Mouse (Mus musculus): ENCODE data around the gene Gsk3a. TPM values are rescaled to one million over a fixed set of nuclear protein-coding genes. Genes with fewer than 3 reads are reported as not detected.

The Gsk3a gene
- total and polyA plus RNA-seq, 3 experiments = 45.8 to 76.1 (median 47.5) TPM

GRCm38 (mm10) chr7:25283637-25284036, 46.0 kb upstream of the Gsk3a start:
- H3K36me3 ChIP-seq (replicated peaks in 1 of 2; ENCODE audit: control insufficient read depth in 1 of 2, insufficient read depth in 1 of 2, low read length in 1 of 2) = peaks cover 40 to 44% of the 10 kb centered on the region in 2 experiments
- TF ChIP-seq IRF4 (IDR thresholded peaks at IDR 0.05; ENCODE audit: low read depth, low read length) (peak; percentile 26; the same call in 1 of the 2 replicates), POLR2AphosphoS2 (IDR thresholded peaks at IDR 0.05; ENCODE audit: low read depth, low read length) (no peak), MYC (IDR thresholded peaks at IDR 0.05; ENCODE audit: low read depth, low read length) (no peak), JUND (conservative IDR thresholded peaks at IDR 0.05; ENCODE audit: low read depth, low read length) (no peak), GABPA (IDR thresholded peaks at IDR 0.05; ENCODE audit: insufficient replicate concordance, low read depth, low read length) (no peak)
- peaks cover 25 to 50% of the 10 kb centered on the region in 2 experiments for H3K4me1 ChIP-seq (ENCODE audit: control insufficient read depth in 1 of 2, insufficient read depth in 2 of 2)
- H3K9me3 ChIP-seq (replicated peaks; ENCODE audit: low read length) = no peaks in the 10 kb centered on the region
- peak overlapping the region; percentile 88; the same call in 1 of the 2 replicates for H3K9ac ChIP-seq (ENCODE audit: insufficient read depth, low read depth)
- H3K79me2 ChIP-seq (replicated peaks; ENCODE audit: control insufficient read depth, extremely low read depth, insufficient read depth, poor library complexity, severe bottlenecking) = peaks cover 9% of the 10 kb centered on the region
- in situ Hi-C loops (cut with MboI; ENCODE audit: low pct_ligation_motif_present, low pct_unique_long_range_greater_than_20kb, low sequenced_read_pairs) (no loop called here), dilution Hi-C loops (cut with MboI; ENCODE audit: extremely low pct_ligation_motif_present, extremely low pct_unique_long_range_greater_than_20kb, low sequenced_read_pairs) (no loop called here)
- no peaks in the 10 kb centered on the region for H3K27me3 ChIP-seq (replicated peaks)
- H3K27ac ChIP-seq (ENCODE audit: insufficient read depth, low read depth) = no peak overlapping the region
- peak overlapping the region; percentile 69; the same call in 1 of the 2 replicates for H3K4me2 ChIP-seq (ENCODE audit: insufficient read depth, low read depth, poor library complexity, severe bottlenecking)
- peak overlapping the region in 2 of 3 experiments; percentile 70 to 73 for H3K4me3 ChIP-seq (replicated peaks in 1 of 3; ENCODE audit: low read depth in 2 of 3, low read length in 2 of 3, poor library complexity in 1 of 3)
- DNase-seq (ENCODE audit: extremely low read depth) = no peak

DNA sequence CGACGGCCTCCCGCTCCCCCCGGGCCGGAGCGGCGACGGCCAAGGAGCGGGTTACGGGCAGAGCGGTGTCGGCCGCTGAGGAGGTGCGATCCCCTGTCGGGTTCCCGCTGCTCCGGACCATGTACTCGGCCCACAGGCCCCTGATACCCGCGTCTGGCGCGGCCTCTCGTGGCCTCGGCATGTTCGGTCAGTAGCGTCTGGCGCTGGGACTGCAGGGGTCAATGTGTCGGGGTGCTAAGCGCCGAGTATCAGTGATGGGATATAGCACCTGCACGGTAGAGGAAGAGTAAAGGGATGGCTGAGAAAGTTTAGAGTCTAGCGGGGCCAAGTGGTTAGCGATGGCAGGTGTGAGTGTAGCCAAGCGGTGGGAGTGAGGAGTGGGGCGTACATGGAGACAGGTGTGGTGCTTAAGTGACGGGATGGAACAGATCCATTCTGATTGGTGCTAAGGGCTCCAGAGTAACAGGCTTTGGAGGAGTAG, 45.1 kb upstream of the Gsk3a start:
- no peak for DNase-seq (ENCODE audit: extremely low read depth)
- H3K79me2 ChIP-seq (replicated peaks; ENCODE audit: control insufficient read depth, extremely low read depth, insufficient read depth, poor library complexity, severe bottlenecking) = peaks cover 9% of the 10 kb centered on the region
- peaks cover 31 to 36% of the 10 kb centered on the region in 2 experiments for H3K36me3 ChIP-seq (replicated peaks in 1 of 2; ENCODE audit: control insufficient read depth in 1 of 2, insufficient read depth in 1 of 2, low read length in 1 of 2)
- dilution Hi-C loops (cut with MboI; ENCODE audit: extremely low pct_ligation_motif_present, extremely low pct_unique_long_range_greater_than_20kb, low sequenced_read_pairs) = no loop called here
- H3K9me3 ChIP-seq (replicated peaks; ENCODE audit: low read length) = no peaks in the 10 kb centered on the region
- in situ Hi-C loops (cut with MboI; ENCODE audit: low pct_ligation_motif_present, low pct_unique_long_range_greater_than_20kb, low sequenced_read_pairs) = no loop called here
- H3K4me3 ChIP-seq (replicated peaks in 1 of 3; ENCODE audit: low read depth in 2 of 3, low read length in 2 of 3, poor library complexity in 1 of 3) = peak overlapping the region; percentile 68 to 73 (median 70)
- TF ChIP-seq CHD2 (IDR thresholded peaks at IDR 0.05; ENCODE audit: low read length) = no peak
- no peak for TF ChIP-seq ELF1 (IDR thresholded peaks at IDR 0.05; ENCODE audit: low read depth, low read length)
- no peak for TF ChIP-seq E2F4 (IDR thresholded peaks at IDR 0.05; ENCODE audit: insufficient replicate concordance, low read depth, low read length)
- 0 out of 2 replicates have a peak, but pooled peaks have one; percentile 8 for TF ChIP-seq SIN3A (IDR thresholded peaks at IDR 0.05; ENCODE audit: low read length)
- peak overlapping the region; percentile 88 for H3K9ac ChIP-seq (ENCODE audit: insufficient read depth, low read depth)
- H3K4me2 ChIP-seq (ENCODE audit: insufficient read depth, low read depth, poor library complexity, severe bottlenecking) = peak overlapping the region; percentile 69
- peaks cover 27 to 53% of the 10 kb centered on the region in 2 experiments for H3K4me1 ChIP-seq (ENCODE audit: control insufficient read depth in 1 of 2, insufficient read depth in 2 of 2)
- H3K27me3 ChIP-seq (replicated peaks) = no peaks in the 10 kb centered on the region
- peak overlapping the region; percentile 3; the same call in 1 of the 2 replicates for H3K27ac ChIP-seq (ENCODE audit: insufficient read depth, low read depth)

DNA sequence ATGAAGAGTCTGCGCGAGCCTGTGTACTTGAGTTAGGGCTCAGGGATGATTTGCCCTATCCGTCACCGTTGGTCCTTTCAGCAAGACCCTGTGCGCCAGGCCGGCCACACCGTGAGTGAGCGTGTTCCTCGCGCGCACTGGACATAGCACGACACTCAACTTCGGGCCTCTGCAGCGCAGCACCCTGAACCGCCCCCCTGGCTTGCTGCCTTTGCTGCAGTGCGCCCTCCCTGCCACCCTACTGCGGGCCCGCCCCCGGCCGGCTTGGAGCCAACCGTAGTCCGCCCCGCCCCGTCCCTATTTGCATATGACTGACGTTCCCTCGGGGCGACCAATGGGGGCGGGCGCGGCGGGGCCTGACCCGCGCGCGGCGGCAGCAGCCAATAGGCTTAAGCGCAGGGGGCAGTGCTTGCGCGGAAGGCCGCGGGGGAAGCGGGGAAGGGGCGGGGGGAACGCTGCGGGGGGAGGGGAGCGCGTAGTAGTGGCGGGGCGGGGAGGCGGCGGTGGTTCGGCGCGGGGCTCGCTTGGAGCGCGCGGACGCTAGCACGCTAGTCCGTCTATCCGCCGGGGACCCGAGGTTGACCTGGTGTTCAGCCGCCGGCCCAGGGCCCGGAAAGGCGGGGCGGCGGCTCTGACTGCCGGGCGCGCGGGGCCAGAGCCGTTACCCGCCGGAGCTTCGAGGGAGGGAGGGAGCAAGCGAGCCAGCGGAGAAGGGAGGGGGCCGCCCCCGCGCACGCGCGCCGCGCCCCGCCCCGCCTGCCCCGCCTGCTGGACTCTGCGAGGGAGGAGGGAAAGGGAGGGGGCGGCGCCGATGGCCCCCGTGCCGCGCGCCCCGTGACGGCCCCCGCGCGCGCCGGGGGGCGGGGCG, 44.3 kb upstream of the Gsk3a start:
- H3K9me3 ChIP-seq (replicated peaks; ENCODE audit: low read length) = no peaks in the 10 kb centered on the region
- no peaks in the 10 kb centered on the region for H3K27me3 ChIP-seq (replicated peaks)
- dilution Hi-C loops (cut with MboI; ENCODE audit: extremely low pct_ligation_motif_present, extremely low pct_unique_long_range_greater_than_20kb, low sequenced_read_pairs) = no loop called here
- peak; percentile 94 for DNase-seq (ENCODE audit: extremely low read depth)
- peak overlapping the region; percentile 25 to 70 (median 68) for H3K4me3 ChIP-seq (replicated peaks in 1 of 3; ENCODE audit: low read depth in 2 of 3, low read length in 2 of 3, poor library complexity in 1 of 3)
- H3K9ac ChIP-seq (ENCODE audit: insufficient read depth, low read depth) = peak overlapping the region; percentile 88
- H3K4me2 ChIP-seq (ENCODE audit: insufficient read depth, low read depth, poor library complexity, severe bottlenecking) = peak overlapping the region; percentile 68
- H3K4me1 ChIP-seq (ENCODE audit: control insufficient read depth in 1 of 2, insufficient read depth in 2 of 2) = peaks cover 32 to 60% of the 10 kb centered on the region in 2 experiments
- H3K27ac ChIP-seq (ENCODE audit: insufficient read depth, low read depth) = peak overlapping the region; percentile 86
- in situ Hi-C loops (cut with MboI; ENCODE audit: low pct_ligation_motif_present, low pct_unique_long_range_greater_than_20kb, low sequenced_read_pairs) = no loop called here
- peaks cover 9% of the 10 kb centered on the region for H3K79me2 ChIP-seq (replicated peaks; ENCODE audit: control insufficient read depth, extremely low read depth, insufficient read depth, poor library complexity, severe bottlenecking)
- H3K36me3 ChIP-seq (replicated peaks in 1 of 2; ENCODE audit: control insufficient read depth in 1 of 2, insufficient read depth in 1 of 2, low read length in 1 of 2) = peaks cover 23 to 28% of the 10 kb centered on the region in 2 experiments
- peak; percentile 38 for TF ChIP-seq ZMIZ1 (IDR thresholded peaks at IDR 0.05; ENCODE audit: low read depth, low read length)
- TF ChIP-seq CHD1 (IDR thresholded peaks at IDR 0.05; ENCODE audit: low read depth, low read length) = no peak
- TF ChIP-seq MAX (IDR thresholded peaks at IDR 0.05; ENCODE audit: low read length) = 0 out of 2 replicates have a peak, but pooled peaks have one; percentile 55
- no peak for TF ChIP-seq RCOR1 (conservative IDR thresholded peaks at IDR 0.05; ENCODE audit: low read depth, low read length)
- TF ChIP-seq USF1 (IDR thresholded peaks at IDR 0.05; ENCODE audit: low read depth, low read length) = no peak
- peak; percentile 55 for TF ChIP-seq HCFC1 (IDR thresholded peaks at IDR 0.05; ENCODE audit: low read depth, low read length)
- TF ChIP-seq BHLHE40 (IDR thresholded peaks at IDR 0.05; ENCODE audit: low read depth, low read length) = peak; percentile 58; the same call in 1 of the 2 replicates
- no peak for TF ChIP-seq PAX5 (IDR thresholded peaks at IDR 0.05; ENCODE audit: low read length)
- TF ChIP-seq JUN (IDR thresholded peaks at IDR 0.05; ENCODE audit: insufficient read depth, low read depth, low read length) = no peak
- peak; percentile 85 for TF ChIP-seq NRF1 (IDR thresholded peaks at IDR 0.05; ENCODE audit: low read depth, low read length)
- no peak for TF ChIP-seq ETS1 (conservative IDR thresholded peaks at IDR 0.05; ENCODE audit: low read depth, low read length)
- TF ChIP-seq RAD21 (IDR thresholded peaks at IDR 0.05; ENCODE audit: low read depth, low read length) = no peak
- TF ChIP-seq POLR2A (IDR thresholded peaks at IDR 0.05; ENCODE audit: low read depth, low read length) = peak; percentile 82
- peak; percentile 58 for TF ChIP-seq TCF12 (IDR thresholded peaks at IDR 0.05; ENCODE audit: low read depth, low read length)
- no peak for TF ChIP-seq JUND (conservative IDR thresholded peaks at IDR 0.05; ENCODE audit: low read depth, low read length)

All from CH12.LX (cell line).